Mouse (Mus musculus): ENCODE measurements around the gene Bicd2. TPM values are rescaled to one million over a fixed set of nuclear protein-coding genes. Genes with fewer than 3 reads are reported as not detected.

The Bicd2 gene
- polyA plus RNA-seq, 1 experiment from 2014 or later, result 28.9 TPM

DNA sequence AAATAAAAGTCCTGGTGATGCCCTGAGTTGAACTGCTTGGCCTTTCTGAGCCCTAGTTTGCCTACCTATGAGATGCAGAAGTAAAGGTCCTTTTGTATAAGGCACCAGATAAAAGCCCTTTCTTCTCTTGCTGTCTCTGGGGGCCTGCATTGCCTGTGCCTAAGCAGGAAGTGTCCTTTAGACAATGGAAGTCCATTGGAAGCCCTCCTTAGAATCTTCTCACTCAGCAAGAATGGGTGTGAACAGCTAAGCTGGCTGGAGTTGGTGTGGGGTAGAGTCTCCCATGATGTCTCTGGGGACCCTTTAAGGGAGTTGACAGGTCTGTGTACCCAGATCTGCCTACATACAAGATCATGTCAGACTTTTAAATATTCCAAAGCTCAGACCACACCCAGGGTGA is 12.0 kb downstream of the Bicd2 start:
- Histone ChIP-seq H3K27me3 (no peaks in the 10 kb centered on the region), H3K27ac (replicated peaks) (no peak overlapping the region)

DNA sequence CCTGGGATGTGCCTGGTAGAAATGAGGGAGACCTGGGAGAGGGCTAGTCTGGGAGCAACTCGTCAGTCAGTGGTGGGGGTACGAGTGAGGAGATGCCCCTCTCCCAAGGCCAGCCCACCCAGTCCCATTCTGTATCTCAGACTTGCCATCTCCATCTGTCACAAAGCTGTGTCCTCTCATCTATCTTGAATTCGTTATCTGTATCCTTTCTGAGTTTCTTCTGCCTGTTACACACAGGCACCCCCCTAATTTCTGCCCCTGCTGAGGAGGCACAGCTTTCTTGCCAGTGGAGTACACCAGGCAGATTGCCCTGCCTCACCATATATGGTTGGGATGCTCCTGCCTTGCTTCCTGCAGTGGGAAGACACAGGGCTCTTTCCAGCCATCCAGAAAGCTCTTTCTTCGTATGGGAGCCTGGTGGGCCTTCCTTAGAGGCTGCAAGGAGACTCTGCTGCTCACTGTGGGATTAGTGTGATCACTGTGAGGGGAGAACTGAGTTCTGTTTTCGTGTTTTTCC is 12.7 kb downstream of the Bicd2 start:
- no peak overlapping the region for H3K4me2 ChIP-seq
- H3K27ac ChIP-seq (replicated peaks), result no peak overlapping the region
- H3K9ac ChIP-seq, result no peak overlapping the region
- 58% methylated on average over 5 of the region's 5 CpGs for WGBS
- no peak overlapping the region for H3K4me3 ChIP-seq
- no peaks in the 10 kb centered on the region for H3K9me3 ChIP-seq
- H3K4me1 ChIP-seq (replicated peaks), result peaks cover 28% of the 10 kb centered on the region
- peaks cover 7% of the 10 kb centered on the region; the same call in 1 of the 2 replicates for H3K36me3 ChIP-seq
- no peak; the same call in 1 of the 2 replicates for ATAC-seq (ENCODE audit: low FRiP score, low read depth)
- H3K27me3 ChIP-seq, result no peaks in the 10 kb centered on the region

More for the DNA sequence above, 12.0 kb downstream of the Bicd2 start:
- Histone ChIP-seq H3K4me2 (no peak overlapping the region), H3K9ac (no peak overlapping the region), H3K36me3 (peaks cover 7% of the 10 kb centered on the region; the same call in 1 of the 2 replicates), H3K9me3 (no peaks in the 10 kb centered on the region), H3K4me3 (no peak overlapping the region), H3K4me1 (replicated peaks) (peaks cover 28% of the 10 kb centered on the region)
- ATAC-seq (ENCODE audit: low FRiP score, low read depth), result no peak

GRCm38 (mm10) chr13:49355461-49356061 is 14.2 kb downstream of the Bicd2 start:
- ATAC-seq (ENCODE audit: low FRiP score, low read depth), result no peak
- H3K27ac ChIP-seq (replicated peaks), result no peak overlapping the region
- peaks cover 28% of the 10 kb centered on the region for H3K4me1 ChIP-seq (replicated peaks)

GRCm38 (mm10) chr13:49356090-49356489 is 14.7 kb downstream of the Bicd2 start:
- Histone ChIP-seq H3K4me3 (no peak overlapping the region), H3K36me3 (peaks cover 7% of the 10 kb centered on the region; the same call in 1 of the 2 replicates), H3K4me1 (replicated peaks) (peaks cover 32% of the 10 kb centered on the region), H3K9ac (no peak overlapping the region), H3K27me3 (no peaks in the 10 kb centered on the region), H3K4me2 (no peak overlapping the region), H3K9me3 (no peaks in the 10 kb centered on the region), H3K27ac (replicated peaks) (no peak overlapping the region)
- no peak for ATAC-seq (ENCODE audit: low FRiP score, low read depth)
- 81% methylated on average over 7 of the region's 7 CpGs for WGBS

More at GRCm38 (mm10) chr13:49355461-49356061, 14.2 kb downstream of the Bicd2 start:
- H3K4me2 ChIP-seq, result no peak overlapping the region
- H3K9ac ChIP-seq, result no peak overlapping the region
- H3K9me3 ChIP-seq, result no peaks in the 10 kb centered on the region
- H3K27me3 ChIP-seq, result no peaks in the 10 kb centered on the region
- H3K4me3 ChIP-seq, result no peak overlapping the region
- WGBS, result 86% methylated on average over 11 of the region's 11 CpGs
- H3K36me3 ChIP-seq, result peaks cover 7% of the 10 kb centered on the region; the same call in 1 of the 2 replicates

GRCm38 (mm10) chr13:49357367-49358026 is 16.1 kb downstream of the Bicd2 start:
- H3K4me1 ChIP-seq (replicated peaks), result peaks cover 34% of the 10 kb centered on the region
- no peak for ATAC-seq (ENCODE audit: low FRiP score, low read depth)
- H3K9ac ChIP-seq, result no peak overlapping the region

GRCm38 (mm10) chr13:49358184-49358583 is 16.8 kb downstream of the Bicd2 start:
- H3K9ac ChIP-seq, result no peak overlapping the region
- 95% methylated on average over 3 of the region's 3 CpGs for WGBS
- no peak for ATAC-seq (ENCODE audit: low FRiP score, low read depth)

More at GRCm38 (mm10) chr13:49357367-49358026, 16.1 kb downstream of the Bicd2 start:
- WGBS, result 96% methylated on average over 8 of the region's 8 CpGs
- no peaks in the 10 kb centered on the region for H3K9me3 ChIP-seq
- peaks cover 7% of the 10 kb centered on the region; the same call in 1 of the 2 replicates for H3K36me3 ChIP-seq
- no peak overlapping the region for H3K27ac ChIP-seq (replicated peaks)
- no peak overlapping the region for H3K4me3 ChIP-seq
- no peak overlapping the region for H3K4me2 ChIP-seq
- no peaks in the 10 kb centered on the region for H3K27me3 ChIP-seq

GRCm38 (mm10) chr13:49360906-49361406 is 19.6 kb downstream of the Bicd2 start:
- Histone ChIP-seq H3K27ac (replicated peaks) (no peak overlapping the region), H3K27me3 (no peaks in the 10 kb centered on the region), H3K9me3 (no peaks in the 10 kb centered on the region), H3K4me2 (no peak overlapping the region), H3K9ac (no peak overlapping the region), H3K36me3 (peaks cover 7% of the 10 kb centered on the region; the same call in 1 of the 2 replicates), H3K4me1 (replicated peaks) (peaks cover 16% of the 10 kb centered on the region), H3K4me3 (no peak overlapping the region)
- WGBS, result 46% methylated on average over 3 of the region's 3 CpGs
- ATAC-seq (ENCODE audit: low FRiP score, low read depth), result no peak

More at GRCm38 (mm10) chr13:49358184-49358583, 16.8 kb downstream of the Bicd2 start:
- no peak overlapping the region for H3K4me3 ChIP-seq
- no peaks in the 10 kb centered on the region for H3K27me3 ChIP-seq
- no peak overlapping the region for H3K27ac ChIP-seq (replicated peaks)
- peaks cover 7% of the 10 kb centered on the region; the same call in 1 of the 2 replicates for H3K36me3 ChIP-seq
- H3K9me3 ChIP-seq, result no peaks in the 10 kb centered on the region
- H3K4me2 ChIP-seq, result no peak overlapping the region
- peaks cover 32% of the 10 kb centered on the region for H3K4me1 ChIP-seq (replicated peaks)

- no peaks in the 10 kb centered on the region for H3K27me3 ChIP-seq
- H3K4me3 ChIP-seq, result no peak overlapping the region
- 0 out of 2 replicates have a peak, but pooled peaks cover 2% of the 10 kb centered on the region for H3K36me3 ChIP-seq
- H3K9me3 ChIP-seq, result no peaks in the 10 kb centered on the region
- peaks cover 16% of the 10 kb centered on the region for H3K4me1 ChIP-seq (replicated peaks)
- no peak overlapping the region for H3K27ac ChIP-seq (replicated peaks)
- no peak overlapping the region for H3K9ac ChIP-seq
- 74% methylated on average over 7 of the region's 7 CpGs for WGBS
- H3K4me2 ChIP-seq, result no peak overlapping the region
- ATAC-seq (ENCODE audit: low FRiP score, low read depth), result no peak
Measured at GRCm38 (mm10) chr13:49362364-49362763, 21.0 kb downstream of the Bicd2 start.

DNA sequence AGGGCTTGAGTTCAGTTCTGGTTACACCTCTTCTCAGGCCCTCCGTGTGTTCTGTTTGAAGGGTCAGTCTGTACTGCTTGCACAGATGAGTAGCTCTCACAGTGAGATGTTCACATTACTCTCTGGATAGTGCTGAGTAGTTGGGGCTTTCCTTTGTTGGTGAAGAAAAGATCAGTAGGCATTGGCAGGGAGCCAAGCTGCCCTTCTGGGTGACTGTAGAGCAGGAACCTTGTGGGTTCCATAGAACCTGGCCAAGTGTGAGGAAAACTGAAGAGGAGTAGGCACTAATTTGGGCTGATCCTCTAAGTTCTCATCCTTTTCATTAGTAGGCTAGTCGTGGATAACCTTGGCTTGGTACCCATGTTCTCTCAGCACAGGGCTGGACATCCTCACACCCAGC is 21.4 kb downstream of the Bicd2 start:
- H3K27me3 ChIP-seq, result no peaks in the 10 kb centered on the region
- peaks cover 16% of the 10 kb centered on the region for H3K4me1 ChIP-seq (replicated peaks)
- no peak overlapping the region for H3K9ac ChIP-seq
- H3K4me3 ChIP-seq, result no peak overlapping the region
- H3K36me3 ChIP-seq, result no peaks in the 10 kb centered on the region
- H3K27ac ChIP-seq (replicated peaks), result no peak overlapping the region
- H3K4me2 ChIP-seq, result no peak overlapping the region
- no peak for ATAC-seq (ENCODE audit: low FRiP score, low read depth)
- 63% methylated on average over 2 of the region's 2 CpGs for WGBS
- no peaks in the 10 kb centered on the region for H3K9me3 ChIP-seq

DNA sequence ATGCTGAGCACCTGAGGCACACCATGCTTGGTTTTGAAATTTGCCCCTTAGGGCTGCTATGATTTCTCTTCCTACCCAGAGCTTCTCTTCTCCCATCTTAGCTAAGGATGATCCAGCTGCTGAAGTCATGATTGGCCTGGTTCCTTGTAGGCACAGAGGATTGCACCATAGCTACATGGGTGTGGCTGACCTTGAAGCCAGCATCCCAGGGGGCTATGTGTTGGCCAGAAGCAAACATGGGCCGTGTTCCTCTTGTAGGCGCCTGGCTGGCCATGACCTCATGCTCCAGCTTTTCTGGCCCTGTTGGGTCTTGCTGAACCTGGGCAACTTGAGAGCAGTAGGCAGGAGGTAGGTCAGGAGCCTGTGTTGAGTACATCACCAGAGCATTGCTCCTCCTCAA is 23.3 kb downstream of the Bicd2 start:
- Histone ChIP-seq H3K9me3 (no peaks in the 10 kb centered on the region), H3K27me3 (no peaks in the 10 kb centered on the region), H3K4me3 (no peak overlapping the region), H3K9ac (no peak overlapping the region), H3K27ac (replicated peaks) (no peak overlapping the region), H3K4me2 (no peak overlapping the region), H3K4me1 (replicated peaks) (peaks cover 16% of the 10 kb centered on the region), H3K36me3 (peaks cover 9% of the 10 kb centered on the region; the same call in 1 of the 2 replicates)
- ATAC-seq (ENCODE audit: low FRiP score, low read depth), result no peak
- WGBS, result 83% methylated on average over 2 of the region's 2 CpGs

DNA sequence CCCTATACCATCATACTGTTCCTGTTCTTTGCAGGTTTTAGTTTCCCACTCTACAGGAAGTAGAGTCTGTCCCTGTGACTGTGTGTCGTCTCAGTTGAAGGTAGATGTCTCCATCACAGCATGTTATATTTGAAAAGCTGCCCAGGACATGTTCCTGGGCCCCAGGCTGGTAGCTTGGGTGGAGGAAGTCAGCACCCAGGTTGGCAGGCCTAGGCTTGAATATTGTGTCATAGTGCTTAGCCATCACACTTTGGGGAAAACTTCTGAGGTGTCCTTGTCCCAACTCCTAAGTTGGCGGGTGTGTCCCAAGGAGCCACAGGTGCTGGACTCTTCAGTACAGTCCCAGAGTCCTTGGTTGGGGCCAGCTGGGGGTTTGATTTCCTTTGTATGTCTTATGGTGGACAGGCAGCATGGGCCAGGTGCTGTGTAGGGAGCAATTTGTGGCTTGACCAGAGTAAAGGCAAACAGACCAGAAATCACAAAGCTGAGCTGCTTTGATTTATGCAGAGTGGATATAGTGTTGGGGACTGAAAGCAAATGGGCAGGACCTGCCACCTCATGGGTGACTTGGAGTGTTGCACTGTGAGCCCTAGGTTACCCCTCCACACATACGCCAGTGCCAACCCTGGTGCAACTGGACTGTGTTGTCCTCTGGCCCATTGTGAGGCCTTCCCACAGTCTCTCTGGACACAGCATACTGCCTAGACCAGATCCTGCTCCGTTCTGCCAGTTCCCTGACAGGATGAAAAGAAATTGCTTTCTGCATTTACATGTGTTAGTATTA is 26.5 kb downstream of the Bicd2 start:
- H3K27me3 ChIP-seq, result no peaks in the 10 kb centered on the region
- no peak overlapping the region for H3K4me3 ChIP-seq
- 77% methylated on average over 4 of the region's 4 CpGs for WGBS
- no peak overlapping the region for H3K9ac ChIP-seq
- no peaks in the 10 kb centered on the region for H3K9me3 ChIP-seq
- H3K4me1 ChIP-seq (replicated peaks), result peaks cover 2% of the 10 kb centered on the region
- no peak for ATAC-seq (ENCODE audit: low FRiP score, low read depth)
- H3K27ac ChIP-seq (replicated peaks), result no peak overlapping the region
- H3K36me3 ChIP-seq, result peaks cover 18% of the 10 kb centered on the region; the same call in 1 of the 2 replicates
- no peak overlapping the region for H3K4me2 ChIP-seq

All from hindbrain, embryonic 15.5 days (tissue).